Mouse (Mus musculus): ENCODE measurements around the gene Igfbp2.

Gene Igfbp2

GRCm38 (mm10) chr1:72873511-72874286, 49.4 kb downstream of the Igfbp2 start:
- DNase-seq: peak in 1 of 2 experiments; percentile 25

DNA sequence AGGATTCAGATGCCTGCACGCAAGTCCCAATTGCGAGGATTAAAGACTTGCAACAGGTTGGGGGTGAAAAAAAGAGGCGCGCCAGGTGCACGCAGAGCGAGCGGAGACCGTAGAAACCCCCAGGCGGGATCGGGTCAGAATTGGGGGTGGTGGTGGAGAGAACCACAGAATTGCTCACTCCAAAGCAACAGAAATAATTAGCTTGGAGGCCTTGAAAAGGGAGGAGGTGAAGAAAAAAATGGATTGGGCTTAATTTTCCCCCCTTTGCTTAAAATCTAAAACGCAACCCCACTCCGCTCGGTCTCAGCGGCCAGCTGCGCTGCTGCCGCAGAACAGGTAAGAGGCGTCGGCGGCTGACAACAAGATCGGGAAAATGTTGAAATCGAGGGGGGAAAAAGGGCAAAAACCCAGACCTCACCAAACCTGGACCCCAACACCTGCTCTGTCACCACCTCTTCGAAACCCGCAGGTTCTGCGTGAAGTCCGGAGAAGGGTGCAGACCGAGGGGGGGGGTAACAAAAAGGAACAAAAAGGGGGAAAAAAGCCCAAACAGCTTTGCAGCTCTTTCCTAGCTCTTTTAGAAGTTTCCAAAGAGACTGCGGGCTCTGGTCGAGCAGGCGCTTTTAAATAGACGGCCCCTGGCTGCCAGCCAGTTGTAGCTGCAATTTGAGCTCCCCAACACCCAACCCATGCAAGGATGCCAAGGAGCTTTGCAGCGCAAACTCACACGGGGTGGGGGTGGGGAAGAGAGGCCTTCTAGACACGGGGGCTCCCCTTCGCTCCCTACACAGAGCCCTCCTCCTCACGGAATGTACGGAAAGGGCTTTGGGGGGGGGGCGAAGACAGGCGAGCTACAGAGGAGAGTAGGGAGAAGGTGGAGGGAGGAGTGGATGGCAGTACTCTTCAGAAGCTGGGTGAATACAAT, 50.2 kb downstream of the Igfbp2 start, which contains the start of gene Igfbp5:
Gene Igfbp5, minus strand, starts transcription at position 598 of the 925 bp plus-strand sequence.
- DNase-seq: no peak

DNA sequence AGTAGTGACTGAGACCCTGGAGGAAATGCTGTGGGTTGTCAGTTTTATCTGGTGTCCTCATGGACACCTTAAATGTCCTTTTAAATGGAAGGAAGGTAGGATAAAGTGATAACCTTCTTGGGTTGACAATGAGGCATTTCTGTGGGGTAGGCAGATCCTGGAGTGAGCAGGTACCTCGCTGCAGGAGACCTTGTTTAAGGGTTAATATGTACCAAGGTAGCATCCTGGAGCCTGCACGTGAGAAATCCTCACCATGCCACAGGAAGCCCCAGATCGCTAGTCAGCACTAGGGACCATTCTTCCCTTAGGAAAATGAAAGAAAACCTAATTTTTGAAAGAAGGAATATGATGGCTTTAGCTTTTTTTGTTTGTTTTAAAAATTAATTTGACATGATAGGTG, 51.4 kb downstream of the Igfbp2 start:
- no peak for DNase-seq

DNA sequence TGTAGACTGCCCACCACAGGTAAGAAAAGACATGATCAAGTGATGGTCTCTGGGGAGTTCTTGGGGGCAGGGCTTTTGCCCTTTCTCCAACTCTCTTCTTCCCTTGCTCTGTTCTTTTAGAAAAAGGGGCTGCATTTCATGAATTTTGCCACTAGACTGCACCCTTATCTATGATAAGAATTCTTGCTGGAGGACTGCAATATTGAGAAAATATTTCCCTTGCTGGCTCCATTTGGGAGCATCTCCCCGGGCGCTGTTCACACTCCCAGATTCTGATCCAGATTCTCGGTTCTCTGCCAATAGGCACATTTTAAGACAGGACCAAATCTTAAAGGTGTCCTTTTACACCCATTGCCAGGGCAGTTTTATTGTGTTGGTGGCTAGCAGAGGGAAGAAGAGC, 51.8 kb downstream of the Igfbp2 start:
- no peak for DNase-seq

DNA sequence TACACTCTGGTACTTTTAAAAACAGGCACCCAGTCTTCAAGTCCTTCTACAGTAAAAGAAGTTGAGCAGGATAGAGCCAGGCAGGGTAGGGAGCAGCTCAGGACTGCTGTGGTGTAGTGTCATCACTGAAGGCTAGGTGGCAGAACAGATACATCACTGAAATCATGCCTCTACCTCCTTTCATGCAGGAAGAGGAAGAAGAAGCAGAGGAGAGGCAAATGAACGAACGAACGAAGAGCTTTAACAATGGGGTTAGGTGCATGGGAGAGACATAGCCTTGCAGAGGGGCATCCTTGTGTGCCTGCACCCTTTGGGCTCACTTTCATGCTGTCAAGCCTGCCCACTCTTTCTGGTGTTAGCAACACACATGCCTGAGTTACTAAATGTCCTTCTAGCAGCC, 53.6 kb downstream of the Igfbp2 start:
- DNase-seq: no peak

DNA sequence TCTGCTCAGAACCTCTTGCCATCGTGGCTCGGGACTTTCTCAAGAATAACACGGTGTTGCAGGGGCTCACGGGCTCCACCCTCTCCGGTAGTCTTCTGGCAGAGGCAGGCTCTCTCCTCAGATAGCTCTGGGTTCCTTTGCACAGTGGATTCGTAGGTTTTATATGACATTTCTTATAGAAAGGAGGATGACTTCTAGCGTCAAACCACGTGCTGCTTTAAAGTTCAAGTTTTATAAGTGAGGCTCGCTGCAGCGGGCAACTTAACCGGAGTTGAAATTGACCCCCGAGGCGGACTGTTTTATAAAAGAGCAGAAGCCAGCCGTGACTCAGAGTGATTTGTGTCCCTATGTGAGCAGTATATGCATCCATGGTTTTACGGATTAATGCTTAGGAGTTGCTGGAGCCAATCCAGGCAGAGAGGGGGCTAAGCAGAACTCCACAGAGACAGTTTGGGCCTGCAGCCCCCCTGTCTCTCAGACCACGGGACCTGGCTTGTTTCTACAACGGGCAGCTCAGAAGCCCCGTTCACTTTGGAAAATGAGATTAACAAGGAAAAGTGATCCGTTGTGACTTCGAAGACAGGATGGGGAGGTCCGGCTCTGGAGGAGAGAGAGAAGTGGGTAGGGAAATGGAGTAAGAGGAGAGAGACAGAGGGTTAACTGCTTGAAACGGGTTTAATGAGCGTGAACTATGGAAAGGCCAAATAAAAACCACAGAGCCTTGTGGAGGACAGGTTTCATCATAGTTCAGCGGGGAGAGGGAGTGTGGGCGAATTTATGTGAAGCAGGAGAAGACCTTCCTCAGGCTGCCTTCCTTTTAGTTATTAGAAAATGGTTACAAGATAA, 54.4 kb downstream of the Igfbp2 start:
- DNase-seq: no peak

- no peak for DNase-seq
These were observed 55.0 kb downstream of the Igfbp2 start for GRCm38 (mm10) chr1:72879319-72879634.

- no peak for DNase-seq
These were observed 61.0 kb downstream of the Igfbp2 start for GRCm38 (mm10) chr1:72885111-72885818.

DNA sequence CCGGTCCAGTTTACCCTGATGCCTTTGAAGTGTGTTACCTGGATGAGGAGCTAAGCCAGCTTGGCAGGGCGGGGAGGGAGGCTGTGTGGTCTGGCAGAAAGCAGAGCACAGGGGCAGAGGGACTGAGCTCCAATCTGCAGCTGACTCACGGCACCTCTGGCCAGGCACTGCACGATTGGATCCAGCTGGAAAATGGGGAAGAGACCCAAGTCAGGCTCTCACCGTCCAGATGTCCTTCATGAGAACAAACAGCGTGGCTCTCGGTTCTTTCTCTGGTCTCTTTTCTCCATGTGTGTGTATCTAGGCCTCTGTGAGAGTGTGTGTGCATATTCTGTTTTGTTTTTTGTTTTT, 61.5 kb downstream of the Igfbp2 start:
- no peak for DNase-seq

DNA sequence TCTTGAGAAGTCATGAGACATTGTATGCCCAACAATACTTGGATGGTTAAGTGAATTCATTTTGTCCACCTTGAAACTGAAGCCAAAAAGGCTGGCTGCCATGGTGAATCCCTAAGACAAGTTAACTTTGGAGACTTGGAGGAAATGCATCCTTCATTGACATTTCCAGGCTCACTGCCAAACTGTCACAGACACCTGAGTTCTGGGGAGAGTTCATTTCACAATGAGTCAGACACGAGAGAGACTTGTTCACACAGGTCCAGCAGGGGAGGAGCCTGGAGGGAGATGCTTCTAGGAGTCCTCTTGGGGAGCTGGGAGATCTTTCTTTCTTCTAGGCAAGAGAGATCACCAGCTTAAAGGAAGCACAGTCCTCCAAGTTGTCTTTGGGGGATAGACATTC, 63.6 kb downstream of the Igfbp2 start:
- DNase-seq: no peak

GRCm38 (mm10) chr1:72895821-72896220, 71.5 kb downstream of the Igfbp2 start:
- no peak for DNase-seq

Measured in B cell, adult 2 months (primary cell).